Mouse (Mus musculus): ENCODE results near the gene Vsig10.

- 0 out of 2 replicates have a peak, but pooled peaks have one; percentile 8 for TF ChIP-seq CTCF (IDR thresholded peaks at IDR 0.05; ENCODE audit: extremely low read depth, insufficient read depth, low read length)
- no peak for TF ChIP-seq POLR2A (IDR thresholded peaks at IDR 0.05; ENCODE audit: extremely low read depth, insufficient read depth, low read length)
Observed at GRCm38 (mm10) chr5:117388296-117388751, 69.4 kb downstream of the Vsig10 start.

Measured in cortical plate, adult 2 months (tissue).